Mouse (Mus musculus): ENCODE data around the gene Gm10639.
A peak's percentile ranks its signal among the peaks of the same experiment; 100 is the strongest.
"Not testable (repeated sequence)": the region's sequence is repeated elsewhere in the genome, so short reads cannot be mapped to it uniquely, and the experiment has no call there.

DNA sequence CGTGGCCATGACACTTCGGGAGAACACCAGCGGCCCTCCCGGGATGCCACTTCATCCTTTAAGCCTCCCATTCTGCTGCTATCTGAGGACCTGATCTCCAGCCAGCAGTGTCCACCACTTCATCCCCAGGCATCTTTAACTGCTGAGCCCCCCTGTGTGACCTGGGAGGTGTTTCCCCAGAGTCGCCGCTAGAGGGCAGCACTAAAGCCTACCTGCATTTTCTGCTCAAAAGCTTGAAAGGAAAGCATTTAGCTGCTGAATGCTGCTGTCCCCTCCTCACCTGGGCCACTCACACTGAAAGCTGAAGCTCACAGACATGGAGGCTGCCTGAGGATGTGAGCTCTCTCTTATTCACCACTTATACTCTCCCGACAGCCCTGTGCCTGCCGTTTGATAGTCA lies 50.6 kb downstream of the Gm10639 start:
- not testable (repeated sequence) for TF ChIP-seq POLR2A (IDR thresholded peaks at IDR 0.05; ENCODE audit: extremely low read depth, insufficient read depth, low read length)
- peak; percentile 75 for TF ChIP-seq CTCF (IDR thresholded peaks at IDR 0.05; ENCODE audit: low read depth, low read length)
